Mouse (Mus musculus): ENCODE measurements around the gene B230219D22Rik. TPM values are rescaled to one million over a fixed set of nuclear protein-coding genes. Genes with fewer than 3 reads are reported as not detected.

The B230219D22Rik gene
- total and polyA plus RNA-seq, 2 experiments from 2014 or later: 36.0 to 95.1 TPM

DNA sequence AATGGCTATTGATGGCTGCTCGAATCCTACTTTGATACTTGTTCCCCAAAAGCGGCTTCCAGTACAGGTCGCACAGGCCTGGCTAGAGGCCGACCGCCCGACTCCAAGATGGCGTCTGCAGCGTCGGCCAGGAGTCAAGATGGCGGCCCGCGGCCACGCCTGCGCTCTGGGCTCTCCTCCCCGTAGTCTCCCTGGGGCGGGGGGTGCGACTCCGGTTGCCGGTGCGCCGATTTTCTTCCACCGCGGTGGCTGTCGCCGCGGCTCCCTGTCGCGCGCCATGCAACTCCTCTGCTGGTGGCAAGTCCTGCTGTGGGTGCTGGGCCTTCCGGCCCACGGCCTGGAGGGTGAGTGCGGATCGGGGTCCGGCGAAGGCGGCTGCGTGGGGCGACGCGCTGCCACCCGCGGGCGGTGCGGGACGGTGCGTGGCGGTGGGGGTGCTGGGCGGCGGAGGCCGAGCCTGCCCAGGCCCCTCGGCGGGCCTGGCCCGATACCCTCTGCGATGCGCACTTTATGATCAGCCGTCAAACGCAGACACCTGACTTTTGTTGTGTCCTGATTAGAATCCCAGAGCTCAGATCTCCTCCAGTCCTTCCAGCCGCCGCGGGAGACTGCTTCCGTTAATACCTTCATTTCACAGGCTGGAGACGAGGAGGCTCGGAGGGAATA, 21.7 kb downstream of the B230219D22Rik start, which contains the start of gene Txndc15:
Txndc15 (plus strand) TSS at position 150 of the 666 bp plus-strand sequence.
- DNase-seq (ENCODE audit: low spot score) (peak; percentile 68), ATAC-seq (ENCODE audit: insufficient read depth, low read depth) (peak; percentile 95)
- Histone ChIP-seq H3K27ac (ENCODE audit: low read depth) (peak within 1 kb of the TSS; percentile 90), H3K4me2 (ENCODE audit: low read depth, low read length) (peak within 1 kb of the TSS; percentile 69), H3K9ac (replicated peaks; ENCODE audit: low read depth, low read length) (peak within 1 kb of the TSS; percentile 95), H3K4me3 (ENCODE audit: low read depth, low read length) (peak within 1 kb of the TSS; percentile 92), H3K9me3 (replicated peaks; ENCODE audit: control insufficient read depth, low read length) (no peaks in the 10 kb centered on the region), H3K27me3 (ENCODE audit: control insufficient read depth, insufficient read depth, low read length) (no peaks in the 10 kb centered on the region), H3K4me1 (ENCODE audit: control insufficient read depth, insufficient read depth) (peaks cover 6% of the 10 kb centered on the region; the same call in 1 of the 2 replicates), H3K36me3 (replicated peaks; ENCODE audit: control insufficient read depth, insufficient read depth, low read length) (peaks cover 11% of the 10 kb centered on the region)
- under 1% methylated on average over 62 of the region's 63 CpGs for WGBS
- TF ChIP-seq CTCF (IDR thresholded peaks at IDR 0.05; ENCODE audit: low read depth) (no peak), EP300 (IDR thresholded peaks at IDR 0.05; ENCODE audit: low read depth) (no peak)

DNA sequence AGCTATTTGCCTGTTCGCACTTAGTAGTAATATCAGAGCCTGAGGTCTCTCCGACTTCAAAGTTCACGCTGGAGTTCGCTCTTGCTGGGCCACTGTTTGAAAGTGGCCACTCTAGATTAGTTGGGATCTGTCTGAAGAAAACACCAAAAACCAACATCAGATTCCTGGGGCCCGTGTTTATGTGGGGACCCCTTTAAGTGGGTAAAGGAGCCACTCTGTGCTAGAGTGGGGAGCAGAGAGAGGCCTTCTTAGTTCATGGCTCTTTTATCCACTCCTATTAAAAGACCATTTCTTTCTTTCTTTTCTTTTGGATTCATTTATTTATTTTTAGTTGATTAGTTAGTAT, 22.2 kb downstream of the B230219D22Rik start:
- H3K4me2 ChIP-seq (ENCODE audit: low read depth, low read length): peak overlapping the region; percentile 69
- 5% methylated on average over 5 of the region's 5 CpGs for WGBS
- peak overlapping the region; percentile 90 for H3K27ac ChIP-seq (ENCODE audit: low read depth)

DNA sequence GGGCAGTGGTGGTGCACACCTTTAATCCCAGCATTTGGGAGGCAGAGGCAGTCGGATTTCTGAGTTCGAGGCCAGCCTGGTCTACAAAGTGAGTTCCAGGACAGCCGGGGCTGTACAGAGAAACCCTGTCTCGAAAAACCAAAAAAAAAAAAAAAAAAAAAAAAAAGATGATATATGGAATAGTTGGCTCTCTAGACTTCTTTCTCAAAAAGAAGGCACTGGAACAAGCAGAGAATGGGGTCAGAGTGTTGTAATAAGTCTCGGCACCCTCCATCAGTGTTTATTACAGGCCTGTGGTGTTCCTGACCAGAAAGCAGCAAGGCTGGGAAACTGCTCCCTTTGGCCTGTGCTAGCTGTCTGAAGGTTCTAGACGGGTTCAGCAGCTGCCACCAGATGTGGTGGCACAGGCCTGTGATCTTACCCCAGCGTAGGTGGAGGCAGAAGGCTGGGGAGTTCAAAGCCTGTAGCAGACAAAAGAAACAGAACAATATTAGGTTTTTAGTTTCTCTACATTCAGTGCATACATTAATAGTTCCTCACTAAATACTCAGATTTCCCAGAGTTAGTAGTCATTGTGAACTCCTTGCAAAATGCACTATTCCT, 23.1 kb downstream of the B230219D22Rik start:
- DNase-seq (ENCODE audit: low spot score) (no peak), ATAC-seq (ENCODE audit: insufficient read depth, low read depth) (no peak)
- Histone ChIP-seq H3K36me3 (replicated peaks; ENCODE audit: control insufficient read depth, insufficient read depth, low read length) (peaks cover 19% of the 10 kb centered on the region), H3K4me1 (ENCODE audit: control insufficient read depth, insufficient read depth) (peaks cover 5% of the 10 kb centered on the region; the same call in 1 of the 2 replicates), H3K27me3 (ENCODE audit: control insufficient read depth, insufficient read depth, low read length) (no peaks in the 10 kb centered on the region), H3K4me3 (ENCODE audit: low read depth, low read length) (no peak overlapping the region), H3K9me3 (replicated peaks; ENCODE audit: control insufficient read depth, low read length) (no peaks in the 10 kb centered on the region), H3K9ac (replicated peaks; ENCODE audit: low read depth, low read length) (no peak overlapping the region), H3K4me2 (ENCODE audit: low read depth, low read length) (no peak overlapping the region), H3K27ac (ENCODE audit: low read depth) (no peak overlapping the region)
- TF ChIP-seq EP300 (IDR thresholded peaks at IDR 0.05; ENCODE audit: low read depth) (no peak), CTCF (IDR thresholded peaks at IDR 0.05; ENCODE audit: low read depth) (no peak)
- WGBS: 91% methylated on average over 6 of the region's 7 CpGs

More for the DNA sequence above, 22.2 kb downstream of the B230219D22Rik start:
- Histone ChIP-seq H3K4me3 (ENCODE audit: low read depth, low read length) (peak overlapping the region; percentile 92), H3K27me3 (ENCODE audit: control insufficient read depth, insufficient read depth, low read length) (no peaks in the 10 kb centered on the region), H3K4me1 (ENCODE audit: control insufficient read depth, insufficient read depth) (peaks cover 5% of the 10 kb centered on the region; the same call in 1 of the 2 replicates), H3K9ac (replicated peaks; ENCODE audit: low read depth, low read length) (peak overlapping the region; percentile 95), H3K36me3 (replicated peaks; ENCODE audit: control insufficient read depth, insufficient read depth, low read length) (peaks cover 16% of the 10 kb centered on the region), H3K9me3 (replicated peaks; ENCODE audit: control insufficient read depth, low read length) (no peaks in the 10 kb centered on the region)
- no peak for TF ChIP-seq CTCF (IDR thresholded peaks at IDR 0.05; ENCODE audit: low read depth)
- TF ChIP-seq EP300 (IDR thresholded peaks at IDR 0.05; ENCODE audit: low read depth): no peak
- ATAC-seq (ENCODE audit: insufficient read depth, low read depth) (no peak), DNase-seq (ENCODE audit: low spot score) (no peak)

DNA sequence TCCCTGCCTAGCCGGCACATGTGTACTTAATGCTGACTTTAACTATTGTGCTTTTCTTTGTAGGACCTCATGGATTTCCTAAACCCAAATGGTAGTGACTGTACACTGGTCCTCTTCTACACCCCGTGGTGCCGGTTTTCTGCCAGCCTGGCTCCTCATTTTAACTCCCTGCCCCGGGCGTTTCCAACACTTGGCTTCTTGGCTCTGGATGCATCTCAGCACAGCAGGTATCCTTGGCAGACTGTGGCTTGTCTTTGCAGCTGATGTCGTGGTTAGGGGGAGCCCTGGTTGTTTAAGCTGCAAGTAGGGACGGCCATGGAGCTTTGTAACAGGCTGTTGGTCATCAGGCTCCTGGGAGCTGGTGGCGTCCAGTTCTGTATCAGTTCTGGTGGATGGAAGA, 28.6 kb downstream of the B230219D22Rik start:
- ATAC-seq (ENCODE audit: insufficient read depth, low read depth): no peak
- no peak overlapping the region for H3K9ac ChIP-seq (replicated peaks; ENCODE audit: low read depth, low read length)
- H3K9me3 ChIP-seq (replicated peaks; ENCODE audit: control insufficient read depth, low read length): no peaks in the 10 kb centered on the region
- 75% methylated on average over 8 of the region's 8 CpGs for WGBS
- no peaks in the 10 kb centered on the region for H3K27me3 ChIP-seq (ENCODE audit: control insufficient read depth, insufficient read depth, low read length)
- H3K27ac ChIP-seq (ENCODE audit: low read depth): no peak overlapping the region
- no peak for TF ChIP-seq EP300 (IDR thresholded peaks at IDR 0.05; ENCODE audit: low read depth)
- no peak for TF ChIP-seq CTCF (IDR thresholded peaks at IDR 0.05; ENCODE audit: low read depth)
- peaks cover 48% of the 10 kb centered on the region for H3K36me3 ChIP-seq (replicated peaks; ENCODE audit: control insufficient read depth, insufficient read depth, low read length)
- H3K4me1 ChIP-seq (ENCODE audit: control insufficient read depth, insufficient read depth): no peaks in the 10 kb centered on the region
- no peak for DNase-seq (ENCODE audit: low spot score)
- no peak overlapping the region for H3K4me3 ChIP-seq (ENCODE audit: low read depth, low read length)
- H3K4me2 ChIP-seq (ENCODE audit: low read depth, low read length): no peak overlapping the region

DNA sequence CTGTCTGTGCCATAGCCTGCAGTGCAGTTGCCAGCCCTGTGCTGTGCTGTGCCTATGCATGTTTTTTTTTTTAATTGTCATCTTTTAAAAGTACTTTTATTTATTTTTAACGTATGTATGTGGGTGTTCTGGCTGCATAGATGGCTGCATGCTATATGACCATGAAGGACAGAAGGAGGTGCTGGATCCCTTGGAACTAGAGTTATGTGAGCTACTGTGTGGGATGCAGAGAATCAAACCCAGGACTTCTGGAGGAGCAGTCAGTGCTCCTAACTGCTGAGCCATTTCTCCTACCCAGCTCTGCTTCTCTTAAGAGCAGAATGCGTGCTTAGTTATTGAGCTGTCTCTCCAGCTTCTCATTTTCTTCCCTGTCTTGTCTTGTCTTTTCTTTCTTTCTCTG, 29.1 kb downstream of the B230219D22Rik start:
- H3K9ac ChIP-seq (replicated peaks; ENCODE audit: low read depth, low read length): no peak overlapping the region
- peaks cover 48% of the 10 kb centered on the region for H3K36me3 ChIP-seq (replicated peaks; ENCODE audit: control insufficient read depth, insufficient read depth, low read length)
- no peak overlapping the region for H3K27ac ChIP-seq (ENCODE audit: low read depth)
- DNase-seq (ENCODE audit: low spot score) (no peak), ATAC-seq (ENCODE audit: insufficient read depth, low read depth) (no peak)
- no peak overlapping the region for H3K4me2 ChIP-seq (ENCODE audit: low read depth, low read length)
- no peaks in the 10 kb centered on the region for H3K4me1 ChIP-seq (ENCODE audit: control insufficient read depth, insufficient read depth)
- no peaks in the 10 kb centered on the region for H3K27me3 ChIP-seq (ENCODE audit: control insufficient read depth, insufficient read depth, low read length)
- TF ChIP-seq CTCF (IDR thresholded peaks at IDR 0.05; ENCODE audit: low read depth) (no peak), EP300 (IDR thresholded peaks at IDR 0.05; ENCODE audit: low read depth) (no peak)
- no peak overlapping the region for H3K4me3 ChIP-seq (ENCODE audit: low read depth, low read length)
- no peaks in the 10 kb centered on the region for H3K9me3 ChIP-seq (replicated peaks; ENCODE audit: control insufficient read depth, low read length)
- 88% methylated on average over 2 of the region's 2 CpGs for WGBS

All from heart, postnatal 0 days (tissue).